Mouse (Mus musculus) G1E (cell line): ENCODE measurements around the gene Gk2.

Source experiments
- CTCF ChIP-seq: IDR thresholded peaks from 2 replicates; pipeline ENCODE4 v1.5.1; 2012; ENCODE audit warnings: low read depth, low read length, inconsistent platforms, mixed read lengths
- GATA1 ChIP-seq: IDR thresholded peaks from 2 replicates; pipeline ENCODE4 v1.6.1; 2012; ENCODE audit warnings: borderline replicate concordance, low read length, inconsistent platforms, mixed read lengths
- POLR2AphosphoS5 ChIP-seq: IDR thresholded peaks from 2 replicates; pipeline ENCODE4 v1.6.1; 2012; ENCODE audit warnings: low read depth, low read length, inconsistent platforms; ENCODE audit not compliant: insufficient replicate concordance

DNA sequence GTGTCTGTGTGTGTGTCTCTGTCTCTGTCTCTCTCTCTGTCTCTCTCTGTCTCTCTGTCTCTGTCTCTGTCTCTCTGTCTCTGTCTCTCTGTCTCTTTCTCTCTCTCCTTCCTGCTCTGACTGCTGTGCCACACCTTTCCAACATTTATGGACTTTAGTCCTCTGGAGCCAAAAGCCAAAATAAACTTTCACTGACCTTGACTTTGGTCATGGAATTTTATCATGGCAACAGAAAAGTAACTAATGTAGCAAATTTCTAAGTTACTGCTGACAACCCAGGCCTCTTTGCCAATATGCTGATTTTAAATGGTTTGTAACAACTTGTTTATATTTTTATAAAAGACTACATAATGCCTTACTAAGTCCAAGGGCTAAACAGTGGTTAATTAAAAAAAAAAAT is 41.2 kb upstream of the Gk2 start:
- TF ChIP-seq CTCF (no peak), GATA1 (no peak), POLR2AphosphoS5 (no peak)
